Mouse (Mus musculus): Measurements from ENCODE around the gene Mrm3.

- TF ChIP-seq CTCF (IDR thresholded peaks at IDR 0.05; ENCODE audit: borderline replicate concordance, extremely low read depth, insufficient read depth, insufficient read length): no peak
- TF ChIP-seq POLR2A (IDR thresholded peaks at IDR 0.05; ENCODE audit: borderline replicate concordance, extremely low read depth, insufficient read depth, insufficient read length, poor library complexity, severe bottlenecking): no peak
These were observed 49.3 kb downstream of the Mrm3 start for GRCm38 (mm10) chr11:76292831-76293230.
